Mouse (Mus musculus) adrenal gland, postnatal 4 days (tissue): ENCODE results near the gene 4833420G17Rik. TPM values are rescaled to one million over a fixed set of nuclear protein-coding genes. Genes with fewer than 3 reads are reported as not detected.

Source experiments
- total RNA-seq, 2 experiments: library from RNA; stranded (reverse); gene quantifications; 2 replicates each; pipeline ENCODE4 v1.2.3; 2021

The 4833420G17Rik gene
- total RNA-seq, 2 experiments from 2014 or later = 42.9 to 43.8 TPM

Other genes with a start within 250 kb of the 4833420G17Rik start
- 100 to 1,000 TPM; 149 to 151 TPM for gene Paip1, start 34.2 kb upstream of the 4833420G17Rik start, total RNA-seq
- gene Tmem267, start 25.3 kb downstream of the 4833420G17Rik start, total RNA-seq = 10 to 100 TPM; 12.1 to 13.2 TPM
- 1 to 10 TPM; 1.7 to 2.0 TPM for gene 3110070M22Rik, start 25.6 kb downstream of the 4833420G17Rik start, total RNA-seq
- gene Ccl28, start 161.1 kb downstream of the 4833420G17Rik start, total RNA-seq = 1 to 10 TPM in 1 of 2 experiments, under 1 TPM in 1; 0.67 to 1.1 TPM
- 100 to 1,000 TPM; 211 to 213 TPM for gene Hmgcs1, start 227.6 kb downstream of the 4833420G17Rik start, total RNA-seq